Mouse (Mus musculus): ENCODE data around the gene Cybb.
A peak's percentile ranks its signal among the peaks of the same experiment; 100 is the strongest.
"Not testable (repeated sequence)": the region's sequence is repeated elsewhere in the genome, so short reads cannot be mapped to it uniquely, and the experiment has no call there.

The Cybb gene

DNA sequence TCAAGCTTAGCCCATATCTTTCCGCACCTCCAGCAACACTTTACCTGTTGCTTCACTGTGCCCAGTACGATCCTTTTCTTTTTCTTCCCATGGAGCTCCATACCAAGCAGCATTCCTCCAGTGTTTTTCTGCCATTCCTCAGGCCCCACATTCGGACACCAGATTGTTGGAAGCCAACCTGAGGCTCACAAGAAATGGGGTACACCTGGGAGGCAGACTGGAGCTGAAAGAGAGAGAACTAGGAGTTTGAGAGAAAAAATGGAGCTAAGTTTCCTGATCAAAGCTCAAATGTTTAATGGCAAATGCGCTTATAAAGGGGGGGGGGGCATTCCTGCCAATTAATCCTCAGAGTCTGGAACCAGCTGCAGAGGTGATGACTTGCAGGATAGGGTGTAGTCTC, at the start of gene Cybb:
Cybb (minus strand) TSS at position 101 of the 400 bp plus-strand sequence.
- no peak for DNase-seq (ENCODE audit: low spot score)

DNA sequence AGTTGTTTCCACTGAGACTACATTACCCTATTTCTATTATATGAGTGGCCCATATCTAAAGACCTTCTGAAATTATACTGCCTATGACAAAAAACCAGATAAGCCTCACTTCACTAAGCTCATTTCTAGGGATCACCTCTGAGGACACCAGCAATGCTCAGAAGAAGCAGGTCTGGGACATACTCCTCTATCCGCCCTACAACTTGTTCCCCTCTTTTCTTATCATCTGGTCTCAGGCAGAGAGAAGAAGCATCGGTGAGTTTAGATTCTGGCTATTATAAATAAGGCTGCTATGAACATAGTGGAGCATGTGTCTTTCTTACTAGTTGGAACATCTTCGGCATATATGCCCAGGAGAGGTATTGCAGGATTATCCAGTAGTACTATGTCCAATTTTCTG, 49.3 kb upstream of the Cybb start:
- no peak for DNase-seq (ENCODE audit: low spot score)

DNA sequence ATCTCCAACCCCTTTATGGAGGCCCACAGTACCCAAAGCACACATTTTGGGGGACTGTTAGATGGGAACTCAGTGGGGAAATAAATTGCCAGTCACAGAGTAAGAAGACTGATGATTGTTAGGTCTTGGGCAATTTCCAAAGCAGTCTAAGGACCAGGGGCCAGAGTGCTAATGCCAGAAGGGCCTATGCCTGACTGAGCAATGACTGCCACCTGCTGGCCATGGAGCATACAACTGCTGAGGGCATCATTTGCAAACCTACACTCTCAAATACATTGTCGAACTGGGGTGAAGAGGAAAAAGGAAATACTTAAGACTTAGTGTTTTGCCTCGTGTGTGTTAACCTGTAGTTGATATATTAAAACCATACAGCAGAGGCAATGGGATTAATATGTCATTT, 32.4 kb upstream of the Cybb start:
- peak; percentile 13 for DNase-seq (ENCODE audit: low spot score)

DNA sequence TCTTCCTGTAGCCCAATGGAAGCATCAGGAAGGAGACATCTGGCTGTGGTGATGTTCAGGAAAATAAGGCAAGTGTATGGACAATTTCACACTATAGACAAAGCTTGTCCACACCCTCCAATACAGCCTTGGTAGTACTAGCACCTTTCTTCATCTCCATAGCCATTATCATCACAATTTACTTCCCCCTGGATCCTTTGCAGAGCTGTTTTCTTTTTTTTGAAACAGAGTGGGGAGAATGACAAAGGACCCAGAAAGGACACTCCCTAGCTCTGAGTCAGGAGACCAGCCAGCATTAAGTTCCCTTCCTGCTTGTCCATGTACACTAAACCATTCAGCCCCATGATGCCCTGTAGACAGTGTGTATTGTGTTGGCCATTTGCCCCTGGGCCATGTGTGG, 30.0 kb upstream of the Cybb start:
- DNase-seq (ENCODE audit: low spot score), result not testable (repeated sequence)

DNA sequence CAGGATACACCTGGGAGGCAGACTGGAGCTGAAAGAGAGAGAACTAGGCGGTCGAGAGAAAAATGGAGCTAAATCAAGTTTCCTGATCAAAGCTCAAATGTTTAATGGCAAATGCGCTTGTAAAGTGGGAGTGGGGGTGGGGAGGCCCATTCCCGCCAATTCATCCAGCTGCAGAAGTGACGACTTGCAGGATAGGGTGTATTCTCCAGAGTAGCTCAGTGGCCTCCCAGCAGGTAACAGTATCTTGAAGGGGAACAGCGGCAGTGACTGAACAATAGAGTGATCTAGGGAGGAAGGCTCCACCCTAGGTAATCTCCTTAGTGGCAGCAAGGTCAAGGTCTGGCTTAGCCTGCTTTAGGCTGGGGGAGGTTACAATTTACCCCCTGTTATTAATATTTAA, 12.5 kb downstream of the Cybb start:
- DNase-seq (ENCODE audit: low spot score), result not testable (repeated sequence)

DNA sequence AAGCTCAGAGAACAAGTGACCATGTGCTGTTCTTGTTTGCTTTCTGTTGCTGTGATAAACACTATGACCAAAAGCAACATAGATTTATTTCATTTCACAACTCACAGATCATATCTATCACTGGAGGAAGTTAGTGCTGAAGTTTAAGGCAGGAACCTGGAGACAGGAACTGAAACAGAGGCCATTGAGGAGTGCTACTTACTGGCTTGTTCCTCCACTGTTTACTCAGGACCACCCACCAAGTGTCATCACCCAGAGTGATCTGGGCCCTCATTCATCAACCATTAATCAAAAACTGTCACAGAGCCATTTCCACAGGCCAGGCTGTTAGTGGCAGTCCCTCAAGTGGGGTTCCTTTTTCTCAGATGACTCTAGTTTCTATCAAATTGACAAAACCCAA, 13.1 kb downstream of the Cybb start:
- DNase-seq (ENCODE audit: low spot score), result no peak

DNA sequence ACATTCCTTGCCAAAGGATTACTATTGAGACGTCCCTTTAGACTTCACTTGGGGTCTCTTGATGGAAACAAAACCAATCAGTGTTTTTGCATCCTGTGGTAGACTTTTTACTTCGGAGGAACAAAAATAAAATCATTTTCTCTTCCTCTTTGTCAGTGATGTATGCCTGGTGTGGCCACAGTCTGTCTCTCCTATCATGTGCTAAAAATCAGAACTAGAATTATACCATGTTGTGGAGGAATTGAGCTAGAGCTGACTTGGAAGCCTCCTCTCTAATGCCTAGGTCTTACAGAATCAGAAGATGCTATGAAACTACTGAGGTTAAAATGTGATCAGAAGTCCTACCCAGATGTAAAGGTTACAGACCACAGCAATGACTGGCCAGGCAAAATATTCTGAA, 13.8 kb downstream of the Cybb start:
- DNase-seq (ENCODE audit: low spot score), result no peak

DNA sequence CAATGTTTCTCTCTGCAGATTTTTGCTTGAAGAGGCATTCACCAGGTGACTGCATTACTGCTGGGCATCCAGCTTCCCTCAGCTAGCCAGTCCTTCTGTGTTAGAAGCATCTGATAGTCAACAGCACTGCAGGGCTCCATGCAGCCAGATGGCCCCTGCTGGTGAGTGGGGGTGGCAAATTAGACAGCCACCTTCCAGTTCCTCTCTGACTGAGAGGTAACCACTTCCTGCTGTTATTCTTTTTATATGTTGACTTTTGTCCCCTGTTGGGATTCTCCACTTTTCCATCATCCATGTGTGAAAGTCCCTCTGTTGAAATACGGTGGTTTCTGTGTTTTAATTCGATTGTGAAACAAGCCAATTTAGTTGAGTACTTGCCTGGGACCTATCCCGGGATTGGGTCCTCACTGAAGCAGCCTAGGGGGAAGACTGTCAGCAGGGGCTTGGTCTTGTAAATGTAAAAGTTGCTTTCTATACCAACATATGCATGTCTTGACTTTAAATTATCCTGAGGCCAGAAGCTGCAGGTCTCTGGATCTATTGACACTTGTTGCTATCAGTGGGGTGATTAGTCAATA, 16.7 kb downstream of the Cybb start:
- no peak for DNase-seq (ENCODE audit: low spot score)

DNA sequence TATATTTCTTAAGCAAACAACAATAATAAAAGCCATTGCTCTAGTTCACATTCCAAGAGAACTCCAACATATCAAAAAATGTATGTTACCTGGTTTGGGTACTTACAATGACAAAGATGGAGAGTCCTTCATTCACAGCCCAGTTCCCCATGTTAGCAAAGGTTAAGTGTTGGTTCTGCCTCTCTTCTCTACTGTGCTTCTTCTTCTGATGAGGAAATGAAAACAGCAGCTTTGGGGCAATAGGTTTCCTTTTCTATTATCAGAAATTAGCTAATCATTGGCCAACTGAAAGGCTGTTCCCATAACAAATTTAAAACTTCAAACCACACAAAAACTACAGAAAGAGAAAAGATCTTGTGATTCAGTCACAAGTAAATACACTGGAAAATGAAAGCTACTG, 18.5 kb downstream of the Cybb start:
- no peak for DNase-seq (ENCODE audit: low spot score)

DNA sequence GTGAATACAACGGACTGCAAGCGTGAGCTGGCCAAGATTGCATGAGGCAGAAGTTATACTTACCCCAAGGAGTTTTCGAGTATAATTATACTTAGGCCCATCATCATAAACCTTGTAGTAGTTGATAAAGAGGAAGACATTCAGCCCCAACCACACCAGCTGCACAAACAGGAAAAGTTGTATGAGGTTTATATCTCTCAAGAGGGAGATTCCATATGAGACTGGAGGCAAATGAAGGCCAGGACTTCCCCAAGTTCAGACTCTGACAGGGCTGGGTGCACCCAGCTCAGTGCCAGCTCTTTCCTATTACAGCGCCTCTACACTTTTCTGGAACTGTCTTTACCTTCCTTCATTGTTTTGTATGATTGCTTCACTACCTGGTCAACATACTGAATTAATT, 20.6 kb downstream of the Cybb start:
- DNase-seq (ENCODE audit: low spot score), result no peak

DNA sequence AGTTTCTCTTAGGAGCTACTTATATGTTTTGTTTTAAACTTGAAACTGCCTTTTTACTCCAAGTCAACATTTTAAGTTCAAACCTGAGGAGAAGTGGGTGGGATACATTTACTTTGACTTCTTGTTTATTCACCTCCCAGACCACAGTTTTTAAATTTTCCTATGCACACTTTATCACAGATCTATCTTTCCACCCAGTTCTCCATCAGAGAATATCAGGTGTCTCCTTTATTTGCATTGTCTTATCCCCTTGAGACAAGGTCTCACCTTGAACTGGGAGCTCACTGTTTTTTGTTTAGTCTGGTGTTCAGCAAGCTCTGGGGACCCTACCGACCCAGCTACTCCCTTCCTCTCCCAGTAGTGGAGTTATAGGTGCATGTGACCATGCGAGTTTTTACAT, 21.7 kb downstream of the Cybb start:
- DNase-seq (ENCODE audit: low spot score), result no peak

DNA sequence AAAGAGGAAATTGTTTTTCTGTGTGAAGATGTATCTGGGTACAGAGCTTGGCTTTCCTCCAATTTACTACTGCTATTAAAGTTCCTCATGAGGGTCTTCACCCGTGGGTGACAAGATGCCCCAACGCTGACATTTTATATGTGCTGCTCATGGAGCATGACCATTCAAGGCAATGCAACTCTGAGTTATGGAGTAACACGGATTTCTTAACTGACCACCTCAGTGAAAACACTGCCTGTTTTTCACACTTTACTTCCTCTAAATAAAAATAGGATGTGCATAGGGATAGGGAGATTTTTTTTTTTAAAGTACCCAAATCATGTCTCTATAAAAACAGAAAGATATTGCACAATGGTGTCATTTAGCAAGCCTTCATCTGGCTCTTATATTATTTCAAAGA, 24.9 kb downstream of the Cybb start:
- no peak for DNase-seq (ENCODE audit: low spot score)

DNA sequence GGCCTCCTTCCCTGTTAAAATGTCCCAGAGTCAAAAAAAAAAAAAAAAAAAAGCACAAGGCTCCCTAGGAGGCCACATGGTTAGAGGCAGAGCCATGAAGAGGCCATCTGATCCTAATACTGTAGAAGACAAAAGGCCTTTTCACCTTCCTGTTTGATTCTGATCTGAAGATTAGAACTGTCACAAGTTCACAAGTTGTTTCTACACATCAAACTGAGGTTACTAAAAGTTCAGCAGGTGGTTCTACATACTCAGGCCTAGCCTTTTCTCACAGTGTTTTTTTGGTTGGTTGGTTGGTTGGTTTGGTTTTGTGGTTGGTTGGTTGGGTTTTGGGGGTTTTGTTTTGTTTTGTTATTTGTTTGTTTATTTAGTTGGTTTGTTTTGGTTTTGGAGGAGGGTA, 26.2 kb downstream of the Cybb start:
- no peak for DNase-seq (ENCODE audit: low spot score)

DNA sequence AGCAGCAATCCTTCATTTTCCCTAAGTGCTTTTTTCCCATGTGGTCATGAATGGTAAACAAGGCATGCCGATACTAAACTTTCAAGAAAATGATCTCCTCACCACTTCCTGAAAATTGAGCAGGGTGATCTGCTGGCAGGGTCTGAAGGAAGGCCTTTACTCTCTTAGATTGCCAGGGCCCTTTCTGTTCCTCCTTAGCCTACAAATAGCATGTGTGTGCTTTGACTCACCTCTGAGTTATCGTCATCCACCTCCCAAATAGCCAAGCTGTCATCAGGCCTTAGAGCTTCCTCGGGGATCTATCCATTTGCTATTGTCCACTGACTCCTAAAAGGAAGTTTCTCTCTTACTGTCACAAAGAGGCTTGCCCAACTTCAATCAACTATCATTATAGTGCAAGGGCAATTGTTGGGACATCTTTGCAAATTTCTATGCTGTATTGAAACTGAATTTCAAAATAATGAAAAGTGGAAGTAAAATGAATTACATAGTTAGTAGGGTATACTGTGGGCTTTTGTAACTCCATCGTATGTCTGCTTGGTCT, 27.1 kb downstream of the Cybb start:
- no peak for DNase-seq (ENCODE audit: low spot score)

DNA sequence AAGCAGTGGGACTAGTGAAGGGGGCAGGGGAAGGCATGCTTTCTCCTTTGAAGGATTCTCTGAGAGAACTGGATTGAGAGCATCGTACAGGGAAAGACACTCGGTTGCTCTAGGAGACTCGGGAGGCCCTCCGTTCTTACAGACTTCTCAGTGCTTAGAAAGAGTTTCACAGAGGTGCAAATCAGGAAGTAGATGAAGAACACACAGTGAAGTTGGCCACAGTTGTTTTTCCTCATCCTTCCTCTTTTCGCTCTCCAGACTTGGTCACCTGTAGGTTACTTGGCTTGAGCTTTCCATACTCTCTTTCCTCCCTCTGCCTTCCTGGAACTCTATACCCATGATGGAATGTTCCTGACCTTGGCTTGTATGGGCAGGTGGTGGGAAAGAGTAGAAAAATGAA, 35.2 kb downstream of the Cybb start:
- no peak for DNase-seq (ENCODE audit: low spot score)

DNA sequence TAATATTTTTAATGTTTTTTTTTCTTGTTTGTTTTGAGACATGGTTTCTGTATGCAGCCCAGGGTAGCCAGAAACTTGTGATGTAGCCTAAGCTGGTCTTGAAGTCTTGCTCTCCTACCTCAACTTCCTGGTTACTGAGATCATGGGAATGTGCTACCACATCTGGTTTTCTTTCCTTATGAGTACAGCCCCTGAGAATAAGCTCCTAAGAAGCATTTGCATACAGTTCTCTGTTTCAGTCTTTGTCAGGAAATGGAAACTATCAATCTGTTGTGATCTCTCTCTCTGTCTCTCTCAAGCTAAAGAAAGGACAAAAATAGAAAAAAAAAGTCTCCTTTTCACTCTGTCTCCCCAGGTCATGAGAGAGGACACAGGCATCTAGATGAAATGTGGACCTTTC, 40.3 kb downstream of the Cybb start:
- no peak for DNase-seq (ENCODE audit: low spot score)

DNA sequence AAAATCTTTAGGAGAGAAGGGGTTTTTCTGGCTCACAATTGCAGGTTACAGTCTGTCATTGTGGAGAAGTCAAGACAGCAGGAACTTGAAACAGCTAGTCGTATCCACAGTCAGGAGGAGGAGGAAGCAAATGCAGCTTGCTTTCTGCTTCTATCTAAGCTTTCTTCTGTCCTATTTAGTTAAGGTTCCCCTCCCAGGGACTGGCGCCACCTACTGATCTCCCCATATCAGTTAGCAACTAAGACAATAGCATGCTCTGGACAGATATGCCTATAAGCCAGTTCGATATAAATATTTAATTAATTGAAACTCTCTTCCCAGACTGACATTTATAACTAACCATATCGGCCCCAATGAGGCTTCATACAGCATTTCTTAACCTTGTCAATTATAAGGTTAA, 46.5 kb downstream of the Cybb start:
- DNase-seq (ENCODE audit: low spot score), result peak; percentile 1

DNA sequence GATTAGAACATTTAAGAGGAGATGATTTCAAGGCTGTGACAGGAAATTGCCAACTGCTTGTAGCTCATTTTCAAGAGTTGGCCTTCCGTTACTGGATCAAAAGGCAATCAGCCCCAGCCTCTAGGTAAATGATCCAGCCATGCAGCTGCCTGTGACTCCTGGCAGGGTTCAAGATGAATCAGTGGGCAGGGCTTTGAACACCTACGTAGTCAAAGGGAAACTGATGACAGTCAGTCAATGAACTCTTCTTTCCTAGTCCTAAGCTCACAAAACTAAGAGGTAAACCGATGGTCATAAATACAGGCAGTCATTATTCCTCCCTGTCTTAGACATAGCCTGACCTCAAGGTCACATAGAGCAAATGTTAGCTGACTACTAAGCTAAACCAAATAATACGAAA, 47.0 kb downstream of the Cybb start:
- DNase-seq (ENCODE audit: low spot score), result no peak

DNA sequence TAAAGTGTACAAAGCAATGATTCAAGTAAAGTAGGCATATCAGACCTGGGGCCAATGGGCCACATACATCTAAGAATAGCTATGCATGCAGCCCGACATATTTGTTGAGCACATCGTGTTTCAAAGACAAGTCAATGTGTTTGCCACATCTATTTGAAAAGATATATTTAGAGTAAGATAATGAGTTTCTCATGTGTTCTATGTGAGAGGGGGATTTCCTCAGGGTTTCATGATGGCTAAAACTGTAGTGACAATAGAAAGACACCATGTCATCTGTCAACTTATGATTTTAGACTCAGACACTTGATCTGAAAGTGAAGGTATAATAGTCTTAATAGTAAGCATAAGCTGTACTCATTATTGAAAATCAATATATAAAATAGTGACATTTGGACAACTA, 48.3 kb downstream of the Cybb start:
- no peak for DNase-seq (ENCODE audit: low spot score)

DNA sequence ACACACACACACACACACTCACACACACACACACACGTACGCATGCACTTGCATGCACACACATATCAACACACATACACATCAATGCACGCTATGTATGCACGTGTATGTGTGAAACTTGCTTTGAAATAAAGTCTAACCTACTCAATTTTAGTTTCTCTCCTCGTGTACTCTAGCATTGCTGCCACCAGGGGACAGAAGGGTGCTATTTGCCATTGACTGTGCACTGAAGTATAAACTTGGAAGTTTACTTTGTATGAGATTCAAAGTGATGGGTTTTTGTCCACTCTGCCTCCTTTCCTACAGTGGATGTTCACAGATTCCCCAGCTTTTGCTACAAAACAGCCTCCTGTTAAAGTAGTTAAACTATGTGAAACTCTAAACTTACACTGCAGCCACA, 73.7 kb downstream of the Cybb start:
- DNase-seq (ENCODE audit: low spot score), result no peak

Measured in c-Kit-positive CD71-positive TER-119-positive erythroid progenitor cells, embryonic 14.5 days (primary cell).